Mouse (Mus musculus) urinary bladder, postnatal 4 days (tissue): ENCODE measurements at regions not wholly inside any gene's neighbourhood (a gene's known extent, or its start where the extent isn't known, plus 50 kb on each side); places are given as distances from the start of the nearest gene placed in this dataset.

Experiments used
- DNase-seq, 2 experiments: peaks; one replicate each; pipeline ENCODE4 v3.0.0; 2021 to 2022; ENCODE audit warnings: low spot score in 2 of 2

DNA sequence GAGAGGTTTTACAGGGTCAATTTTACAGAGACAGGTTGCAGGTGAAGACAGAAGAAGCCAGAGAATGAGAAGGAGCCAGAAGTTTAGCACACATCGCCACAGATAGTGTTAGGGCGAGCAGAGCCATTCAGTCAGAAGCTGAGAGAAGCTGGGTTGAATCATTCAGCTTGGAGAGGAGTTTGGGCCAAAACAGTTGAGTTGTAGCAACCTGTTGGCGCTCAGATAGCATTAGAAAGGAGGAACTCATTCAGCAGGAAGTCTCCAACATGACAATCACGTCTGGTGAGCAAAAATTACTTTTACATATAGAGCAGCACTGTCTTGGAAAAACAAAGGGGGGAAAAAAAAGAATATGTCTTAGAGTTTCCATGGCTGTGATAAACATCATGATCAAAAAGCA is 53.2 kb downstream of the Fam43a start:
- no peak for DNase-seq

DNA sequence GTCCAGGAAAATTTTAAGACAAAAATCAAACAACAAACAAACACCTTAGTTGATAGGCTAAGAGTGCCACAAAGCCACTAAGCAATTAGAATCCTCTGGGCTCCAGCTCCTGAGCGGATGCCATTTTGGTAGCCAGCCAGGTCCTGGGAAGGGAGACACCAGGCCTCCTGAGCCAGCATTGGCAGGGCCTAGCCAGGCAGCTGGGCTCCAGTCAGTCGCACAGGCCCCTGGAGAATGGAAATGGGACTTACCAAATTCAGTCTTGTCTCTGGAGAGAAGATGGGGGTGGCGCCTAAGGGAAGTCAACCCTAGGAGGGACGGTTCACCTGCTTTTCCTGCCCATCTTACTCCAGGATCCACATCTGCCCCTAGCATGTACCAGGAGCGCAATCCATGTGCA is 54.3 kb downstream of the Fam43a start:
- no peak for DNase-seq

DNA sequence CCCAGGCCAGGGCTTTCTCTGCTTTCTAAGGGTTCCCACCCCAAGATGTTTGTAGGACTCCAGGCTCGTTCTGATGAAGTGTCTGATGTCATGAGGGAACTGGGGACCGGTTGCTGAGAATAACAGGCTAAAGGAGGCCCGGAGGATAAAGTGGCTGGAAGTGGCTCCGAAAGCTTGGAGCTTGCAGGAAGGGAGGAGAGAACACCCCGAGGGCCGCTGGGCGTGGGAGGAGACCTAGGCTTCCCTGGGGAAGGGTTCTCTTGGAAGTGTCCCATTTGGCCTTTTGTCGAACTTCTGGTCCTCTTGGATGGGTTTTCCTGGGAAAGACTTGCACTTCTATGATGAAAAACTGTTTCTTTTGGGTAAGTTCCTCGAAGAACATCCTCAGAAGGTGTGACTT is 54.7 kb downstream of the Fam43a start:
- DNase-seq = no peak

DNA sequence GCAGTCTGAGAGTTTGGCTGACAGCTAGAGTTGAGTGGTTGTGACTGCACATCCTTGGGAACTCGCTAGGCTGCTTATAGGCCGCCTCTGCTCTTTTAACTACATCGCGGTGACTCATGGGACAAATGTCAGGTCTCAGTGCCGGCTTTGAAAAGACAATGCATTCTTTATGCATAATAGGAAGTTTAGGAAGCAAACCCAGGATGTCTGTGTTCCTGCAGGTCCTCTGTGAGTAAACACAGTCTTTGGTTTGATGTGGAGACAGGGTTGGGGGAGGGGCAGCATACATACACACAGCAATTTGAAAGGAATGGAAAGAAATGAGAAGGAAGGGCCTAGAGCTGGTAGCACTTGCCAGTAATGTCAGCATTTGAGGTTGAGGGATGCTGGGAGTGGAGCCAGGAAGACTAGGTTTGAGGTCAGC is 56.3 kb downstream of the Fam43a start:
- DNase-seq = no peak

DNA sequence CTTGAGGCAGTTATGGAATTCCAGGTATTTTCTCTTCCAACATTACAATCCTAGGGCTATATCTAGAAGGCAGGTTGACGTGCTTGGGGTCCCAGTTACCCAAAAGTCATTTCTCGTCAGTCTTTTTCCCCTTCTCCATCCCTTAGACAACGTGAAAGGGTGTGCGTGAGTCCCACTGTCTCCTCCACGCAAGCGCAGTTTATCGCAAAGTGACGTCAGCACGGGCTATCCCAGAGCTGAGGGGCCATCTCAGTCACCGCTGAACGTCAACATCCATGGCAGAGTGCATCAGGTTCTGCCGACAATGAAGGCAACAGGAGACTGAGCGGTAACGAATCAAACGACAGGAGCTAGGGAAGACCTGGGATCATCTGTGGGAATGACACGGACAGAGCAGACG is 57.4 kb downstream of the Fam43a start:
- DNase-seq = no peak

DNA sequence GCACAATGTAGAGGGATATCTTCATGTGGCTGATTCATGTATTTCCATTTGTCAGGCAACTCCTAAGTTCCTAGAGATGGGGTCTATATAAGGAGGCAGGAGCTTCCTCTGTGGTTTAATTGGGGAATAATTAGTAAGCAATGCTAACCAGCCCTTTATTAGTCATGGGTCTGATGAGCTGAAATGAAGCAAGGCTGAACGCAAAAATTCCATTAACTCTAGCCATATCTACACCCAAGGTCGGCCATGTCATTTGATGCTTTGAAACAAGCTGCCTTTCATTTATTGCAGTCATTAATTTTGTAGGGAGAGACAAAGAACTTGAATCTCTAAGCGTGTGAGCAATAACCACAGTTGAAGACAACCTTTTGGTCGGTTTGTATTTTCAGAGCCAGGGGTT is 59.4 kb downstream of the Fam43a start:
- DNase-seq = no peak

DNA sequence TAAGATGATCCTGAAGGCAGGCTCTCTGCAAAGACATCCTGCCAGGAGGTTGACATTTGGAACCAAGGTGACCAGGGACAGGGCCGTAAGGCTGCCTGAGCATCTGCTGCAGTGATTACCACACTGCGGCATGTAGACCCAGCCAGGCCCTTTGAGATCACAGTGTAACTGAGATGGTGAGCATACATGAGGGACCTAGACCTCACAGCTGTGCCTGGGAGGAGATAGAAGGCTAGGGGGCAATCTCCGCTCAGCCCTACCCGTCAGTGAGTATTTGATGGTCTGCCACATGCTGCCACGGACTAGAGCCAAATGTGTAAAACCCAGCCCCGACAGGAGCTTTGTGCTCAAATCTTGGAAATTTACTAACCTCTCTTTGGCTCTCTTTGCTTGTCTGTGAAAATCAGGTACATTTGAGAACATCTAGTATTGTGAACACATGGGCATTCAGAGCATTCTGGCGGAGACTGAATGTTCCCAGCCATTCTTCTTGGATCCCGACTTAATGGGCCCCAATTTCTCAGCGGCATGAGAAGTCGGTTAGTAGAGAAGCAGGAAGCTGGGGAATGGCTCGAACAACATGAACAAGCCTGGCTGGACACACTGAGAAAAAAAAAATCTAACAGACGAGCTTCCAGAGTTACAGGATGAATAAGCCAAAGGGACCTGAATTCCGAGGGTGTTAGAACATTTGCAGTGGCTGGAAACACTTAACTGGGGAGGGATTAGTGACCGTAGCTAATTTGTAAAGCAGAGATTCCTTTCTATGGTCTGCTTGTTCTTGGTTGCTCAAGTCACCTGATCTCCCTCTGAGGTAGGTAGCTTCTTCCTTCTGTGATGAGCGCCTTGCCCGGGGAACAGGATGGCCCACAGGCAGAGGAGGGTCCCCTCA is 61.8 kb downstream of the Fam43a start:
- DNase-seq = no peak

DNA sequence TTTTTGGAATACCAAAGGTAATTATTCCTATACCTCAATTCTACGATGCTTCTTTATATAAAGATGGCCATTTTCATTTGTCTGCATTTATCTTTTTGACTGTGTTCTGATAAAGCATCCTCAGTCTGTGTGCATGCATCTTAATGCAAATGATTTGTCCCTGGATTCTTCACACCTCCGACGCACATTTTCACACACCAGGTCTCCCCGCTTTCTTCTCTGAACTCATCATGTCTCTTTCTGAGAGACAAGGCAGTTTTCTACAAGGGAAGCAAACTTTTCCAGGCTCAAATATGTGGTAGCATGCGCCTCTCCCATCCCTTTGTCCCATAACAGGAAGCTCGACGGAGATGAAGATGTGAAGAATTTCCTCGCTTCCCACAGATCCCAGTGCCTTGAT is 63.5 kb downstream of the Fam43a start:
- DNase-seq = no peak

DNA sequence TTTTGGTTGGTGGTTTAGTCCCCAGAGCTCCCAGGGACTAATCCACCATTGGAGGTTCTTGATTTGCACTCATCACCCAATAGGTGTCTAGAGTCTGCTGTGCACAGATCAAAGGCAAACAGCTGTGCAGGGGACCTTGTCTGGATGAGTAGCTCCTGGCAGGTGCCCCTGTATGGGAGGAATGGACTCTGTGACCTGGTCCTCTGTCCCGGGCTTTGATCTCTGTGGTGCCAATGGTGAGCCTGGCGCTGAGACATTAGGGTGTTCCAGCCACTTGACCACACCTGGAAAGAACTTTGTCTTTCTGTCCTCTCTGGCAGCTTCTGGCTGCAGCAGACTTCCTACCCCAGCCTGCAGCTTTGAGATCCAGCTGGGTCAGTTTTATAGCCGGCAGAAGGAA is 64.4 kb downstream of the Fam43a start:
- DNase-seq = no peak

DNA sequence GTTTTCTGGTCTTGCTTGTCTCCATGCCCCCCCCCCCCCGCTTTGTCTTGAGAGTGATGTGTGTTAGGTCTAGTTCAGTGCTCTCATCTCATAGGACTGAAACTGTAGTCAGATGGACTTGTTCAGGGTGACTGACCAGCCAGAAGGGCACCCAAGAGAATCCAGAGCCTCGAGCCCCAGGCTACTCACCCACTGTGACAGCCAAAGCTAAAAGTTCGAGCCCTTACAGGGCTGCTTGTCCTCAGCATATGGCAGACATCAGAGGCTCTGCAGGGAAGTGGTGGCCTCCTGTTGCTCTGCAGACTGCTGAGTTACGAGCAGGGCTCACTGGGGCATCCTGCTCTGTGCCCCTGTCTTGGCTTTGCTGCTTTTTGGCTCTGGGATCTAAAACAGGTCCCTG is 64.9 kb downstream of the Fam43a start:
- no peak for DNase-seq

DNA sequence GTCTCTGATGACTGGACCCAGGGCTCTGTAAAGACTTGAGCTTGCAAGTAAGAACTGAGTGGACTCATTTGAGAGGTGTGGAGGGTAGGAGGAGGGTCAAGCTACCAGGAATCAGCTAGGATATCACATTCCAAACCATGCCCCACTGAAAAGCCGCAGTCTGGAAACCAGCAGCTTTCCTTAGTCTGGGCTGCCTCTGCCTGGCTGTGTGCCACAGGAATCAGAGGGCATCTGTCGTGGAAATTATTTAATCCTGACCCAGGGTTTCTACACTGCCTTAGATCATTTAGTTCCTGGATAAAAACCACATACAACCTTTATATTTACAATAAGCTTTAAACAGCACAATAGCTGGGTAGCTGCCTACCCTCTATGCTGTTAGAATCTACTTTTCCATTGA is 66.4 kb downstream of the Fam43a start:
- no peak for DNase-seq

DNA sequence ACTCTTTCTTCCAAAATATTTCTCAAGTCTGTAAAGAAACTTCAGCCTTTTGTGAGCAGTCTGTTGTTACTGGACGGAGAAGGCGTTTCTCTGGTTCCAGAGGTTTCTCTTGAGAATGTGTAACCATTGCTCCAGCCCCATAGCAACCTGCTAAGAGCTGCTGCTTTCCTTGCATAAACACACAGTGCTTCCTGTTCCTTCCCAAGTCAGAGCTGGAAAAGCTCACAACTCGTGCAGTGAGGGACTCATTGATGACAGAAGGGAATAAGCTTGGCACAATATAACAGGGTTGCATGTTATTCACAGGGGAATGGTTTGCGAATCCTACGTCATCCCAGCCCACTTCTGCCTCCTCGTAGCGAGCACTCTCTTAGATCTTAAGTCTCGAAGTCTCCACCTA is 70.4 kb downstream of the Fam43a start:
- no peak for DNase-seq

DNA sequence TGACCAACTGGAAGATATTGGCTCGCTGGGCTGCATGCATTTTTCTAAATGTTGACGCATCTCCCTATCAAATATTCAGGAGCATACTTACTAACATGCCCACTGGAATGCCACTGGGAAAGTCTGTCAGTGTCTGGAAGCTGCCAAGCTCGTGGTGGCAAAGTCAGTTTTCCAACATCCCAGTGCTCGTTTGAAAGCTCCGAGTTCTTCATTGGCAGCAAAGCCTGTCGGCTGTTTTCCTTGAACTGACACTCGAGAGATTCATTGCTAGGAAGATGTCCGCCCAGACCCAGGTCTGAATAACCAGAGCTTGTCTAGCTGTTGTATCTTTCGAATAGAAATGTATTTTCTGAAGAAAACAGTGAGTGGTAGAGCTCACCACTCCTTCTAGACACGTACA is 72.1 kb downstream of the Fam43a start:
- no peak for DNase-seq

DNA sequence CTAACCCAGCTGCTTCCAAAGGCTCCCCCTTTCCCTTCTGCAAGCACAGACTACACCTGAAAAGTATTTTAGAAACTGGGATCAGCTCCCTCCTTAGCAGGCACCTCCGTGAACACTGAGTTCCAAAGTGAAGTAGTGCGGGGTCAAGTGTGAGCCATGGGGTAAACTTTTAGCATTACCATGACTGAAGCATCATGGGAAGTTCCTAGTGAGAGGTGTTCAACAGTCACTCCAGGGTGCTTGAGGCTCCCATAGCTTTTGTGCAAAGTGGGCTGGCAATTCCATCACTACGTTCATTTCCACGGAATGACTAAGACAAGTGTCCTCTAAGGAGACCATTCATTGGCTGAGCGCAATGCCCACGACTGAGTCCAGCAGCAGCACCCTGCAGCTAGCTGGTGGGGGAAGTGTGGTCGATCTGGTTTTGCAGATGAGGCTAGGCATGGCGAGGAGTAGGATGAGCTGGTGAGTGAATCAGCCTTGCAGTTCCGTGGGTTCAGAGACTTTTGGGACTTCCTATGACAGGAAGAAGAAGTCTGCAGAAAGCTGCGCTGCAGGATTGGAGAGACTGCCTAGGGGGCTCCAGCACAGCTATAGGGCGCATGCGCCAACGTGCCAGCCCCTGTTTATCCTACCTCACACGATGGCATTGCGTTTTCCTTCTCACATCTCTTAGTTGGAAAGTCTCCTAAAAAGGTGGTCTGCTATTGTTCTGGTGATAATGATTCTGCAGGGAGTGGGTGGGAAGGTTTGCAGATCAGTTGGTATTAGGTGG is 73.4 kb downstream of the Fam43a start:
- DNase-seq = no peak

DNA sequence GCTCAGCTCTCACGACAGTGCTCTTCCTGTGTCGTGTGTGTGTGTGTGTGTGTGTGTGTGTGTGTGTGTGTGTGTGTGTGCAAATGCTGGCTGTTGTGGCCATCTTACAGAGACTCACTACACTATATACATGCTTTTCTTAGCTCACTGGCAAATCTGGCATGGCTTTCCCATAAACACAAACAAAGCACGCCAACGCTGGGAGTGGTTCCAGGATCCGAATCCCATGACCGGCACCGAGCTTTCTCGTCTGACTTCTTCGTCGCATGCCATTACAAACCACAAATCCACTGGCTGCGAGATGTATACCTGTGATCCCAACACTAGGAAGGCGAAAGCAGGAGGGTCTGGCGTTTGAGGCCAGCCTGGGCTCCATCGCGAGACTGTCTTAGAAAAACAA is 74.1 kb downstream of the Fam43a start:
- no peak for DNase-seq

DNA sequence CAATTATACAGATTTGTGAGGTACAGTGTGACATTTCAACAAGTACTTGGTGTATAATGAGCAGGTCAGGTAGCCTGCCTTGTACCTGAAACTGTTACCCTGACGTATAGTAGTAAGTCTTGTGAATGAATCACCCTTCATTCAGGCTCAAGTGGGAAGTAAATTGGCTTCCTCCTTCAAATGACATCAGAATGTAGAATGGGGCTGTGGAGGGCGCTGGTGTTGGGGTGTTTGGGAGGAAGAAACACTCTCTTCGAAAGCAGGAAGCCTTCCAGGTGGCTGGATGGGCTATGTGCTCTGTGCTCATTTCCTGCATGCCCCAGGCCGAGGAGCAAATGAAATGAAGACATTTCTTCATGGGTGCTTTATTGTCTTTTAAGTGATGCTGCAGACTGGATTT is 76.3 kb downstream of the Fam43a start:
- DNase-seq = no peak

DNA sequence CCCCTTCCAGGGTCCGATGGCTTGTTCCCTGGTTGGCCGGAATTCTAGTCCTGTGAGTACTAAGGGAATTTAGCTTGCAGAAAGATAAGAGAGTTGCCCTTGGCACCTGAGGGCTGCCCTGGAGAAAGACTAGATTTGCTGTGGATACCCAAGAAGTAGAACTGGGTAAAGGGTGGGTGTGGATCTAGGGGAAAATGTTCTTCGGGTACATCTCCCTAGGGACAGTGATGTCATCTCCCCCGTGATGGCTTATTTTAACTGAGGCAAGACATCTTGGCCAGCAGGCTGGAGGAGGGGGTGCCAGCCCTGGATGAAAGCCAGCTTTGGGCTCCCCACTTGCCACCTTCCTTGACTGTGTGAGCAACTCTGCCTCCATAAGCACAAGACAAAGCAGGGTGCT is 77.5 kb downstream of the Fam43a start:
- no peak for DNase-seq

DNA sequence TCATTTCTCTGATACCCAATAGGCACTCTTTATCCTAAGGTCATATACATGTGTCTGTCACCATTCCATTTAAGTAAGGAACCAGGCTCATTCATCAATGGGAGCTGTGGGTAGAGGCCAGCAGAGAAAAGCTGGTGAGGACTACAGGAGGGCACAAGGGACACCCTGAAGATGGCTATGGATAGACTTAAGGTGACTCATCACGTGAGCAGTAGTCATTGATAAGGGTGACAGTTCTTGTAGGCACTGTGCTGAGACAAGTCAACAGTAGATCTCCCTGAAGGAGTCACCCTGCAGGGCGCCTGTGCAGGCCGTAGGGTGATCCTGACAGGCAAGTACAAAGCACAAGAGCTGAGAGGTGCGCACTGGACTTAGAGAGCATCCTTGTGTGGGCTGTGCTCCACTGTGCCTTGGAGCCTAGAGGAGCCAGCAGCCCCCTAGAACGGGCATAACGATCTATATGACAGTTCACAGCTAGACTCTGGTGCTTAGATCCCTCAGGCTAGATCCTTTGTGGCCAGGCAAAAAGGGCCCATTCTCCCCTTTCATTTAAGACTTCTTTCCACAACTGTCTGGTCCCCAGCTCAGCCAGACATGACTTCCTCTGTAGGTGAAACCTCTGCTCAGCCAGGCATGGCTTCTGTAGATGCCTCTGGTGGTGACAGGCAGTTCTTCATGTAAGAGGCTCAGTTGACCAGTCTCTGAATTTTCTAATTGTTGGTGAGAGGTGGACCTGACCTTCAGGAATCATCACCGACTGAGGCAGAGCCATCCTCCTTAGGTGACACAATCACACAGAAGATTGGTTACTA is 78.6 kb downstream of the Fam43a start:
- no peak for DNase-seq

DNA sequence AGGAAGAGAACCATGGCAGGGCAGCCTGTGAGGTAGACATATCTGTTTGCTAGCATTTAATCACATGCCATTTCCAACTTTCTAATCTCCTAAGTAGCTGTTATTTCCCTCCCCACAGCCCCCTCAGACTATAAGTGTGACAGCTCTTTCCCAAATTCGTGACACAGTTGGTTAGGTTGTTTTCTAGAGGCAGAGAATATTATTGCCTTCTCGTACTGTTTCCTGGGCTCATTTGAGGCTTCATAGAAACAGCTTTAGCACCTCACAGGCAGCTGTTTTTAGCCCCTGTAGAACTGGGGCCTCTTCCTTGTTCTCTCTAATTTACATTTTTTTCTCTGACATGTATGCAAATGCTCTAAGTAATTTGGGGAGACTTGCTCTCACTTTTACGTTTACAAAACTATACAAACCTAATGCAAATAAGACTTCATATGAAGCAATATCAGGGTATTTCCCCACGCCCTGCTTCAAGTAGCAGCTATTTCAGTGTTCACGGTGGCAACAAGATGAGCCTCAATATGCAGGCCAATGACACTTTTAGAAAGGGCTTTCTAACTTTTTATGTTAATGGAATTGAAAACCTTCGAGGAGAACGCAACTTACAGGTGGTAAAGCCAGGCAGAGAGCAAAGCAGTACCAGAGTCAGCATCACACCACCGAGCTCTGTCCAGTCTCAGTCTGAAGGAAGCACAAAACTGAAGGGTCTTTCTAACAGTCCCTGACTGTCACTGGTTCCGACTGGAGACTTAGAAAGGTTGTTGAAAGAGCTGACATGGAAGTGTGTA is 79.4 kb downstream of the Fam43a start:
- DNase-seq = no peak

DNA sequence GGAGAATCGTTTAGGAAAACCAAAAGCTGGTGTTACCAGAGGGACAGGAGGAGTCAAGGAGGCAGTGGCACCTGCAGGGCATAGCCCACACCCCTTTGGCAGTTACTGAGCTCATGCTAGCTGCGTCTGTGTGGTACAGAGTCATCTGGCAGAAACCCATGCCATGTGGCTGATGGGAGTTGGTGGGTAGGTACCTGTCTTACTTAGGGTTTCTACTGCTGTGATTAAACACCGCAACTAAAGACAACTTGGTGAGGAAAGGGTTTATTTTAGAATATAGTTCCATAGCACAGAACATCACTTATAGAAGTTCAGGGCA is 79.9 kb downstream of the Fam43a start:
- DNase-seq = no peak

DNA sequence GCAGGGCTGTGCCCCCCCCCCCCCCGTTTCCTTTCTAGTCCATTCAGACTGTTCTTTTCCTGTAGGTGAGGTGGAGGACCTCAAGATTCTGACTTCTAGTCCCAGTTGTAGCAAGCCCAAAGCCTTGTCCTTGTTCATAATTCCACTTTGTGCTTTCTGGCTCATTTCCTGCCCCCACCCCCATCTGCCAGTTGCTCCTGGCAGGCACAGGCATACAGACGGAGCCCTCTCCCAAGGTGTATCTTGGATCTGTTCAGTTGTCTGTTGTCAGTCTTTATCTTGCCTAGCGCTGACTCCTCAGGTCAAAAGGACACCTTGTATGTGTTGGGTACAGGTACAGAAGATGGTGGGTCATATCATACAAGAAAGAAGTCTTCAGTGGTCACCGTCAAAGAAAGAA is 81.9 kb downstream of the Fam43a start:
- DNase-seq = no peak

DNA sequence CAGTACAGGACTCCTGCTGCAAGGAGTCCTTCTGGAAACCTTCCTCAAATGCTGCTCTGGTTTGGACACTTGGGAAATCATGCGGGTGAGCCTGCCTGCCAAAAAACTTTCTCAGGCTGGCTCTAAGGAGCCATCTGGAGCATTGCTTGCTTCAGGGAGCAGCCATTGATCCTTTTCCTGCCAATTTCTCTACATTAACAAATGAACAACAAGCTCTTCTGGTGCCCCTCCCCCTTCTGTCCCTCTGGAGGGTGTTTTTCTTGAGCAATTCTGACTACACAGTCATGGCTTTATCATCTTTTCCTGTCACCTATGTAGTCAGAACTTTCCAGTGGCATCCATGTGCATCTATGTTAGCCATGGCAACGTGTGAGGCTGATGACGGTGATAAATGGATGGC is 84.5 kb downstream of the Fam43a start:
- no peak for DNase-seq
